Mouse (Mus musculus) erythroblast, embryonic 14.5 days (primary cell): ENCODE data around the gene Lrrc25.

Source experiments
- GATA1 ChIP-seq: IDR thresholded peaks from 2 replicates; pipeline ENCODE4 v1.6.1; 2012; ENCODE audit warnings: low read length, inconsistent platforms, mixed read lengths
- TAL1 ChIP-seq: IDR thresholded peaks from 3 replicates; pipeline ENCODE4 v1.6.1; 2012; ENCODE audit warnings: low read length, inconsistent platforms, mixed read lengths

DNA sequence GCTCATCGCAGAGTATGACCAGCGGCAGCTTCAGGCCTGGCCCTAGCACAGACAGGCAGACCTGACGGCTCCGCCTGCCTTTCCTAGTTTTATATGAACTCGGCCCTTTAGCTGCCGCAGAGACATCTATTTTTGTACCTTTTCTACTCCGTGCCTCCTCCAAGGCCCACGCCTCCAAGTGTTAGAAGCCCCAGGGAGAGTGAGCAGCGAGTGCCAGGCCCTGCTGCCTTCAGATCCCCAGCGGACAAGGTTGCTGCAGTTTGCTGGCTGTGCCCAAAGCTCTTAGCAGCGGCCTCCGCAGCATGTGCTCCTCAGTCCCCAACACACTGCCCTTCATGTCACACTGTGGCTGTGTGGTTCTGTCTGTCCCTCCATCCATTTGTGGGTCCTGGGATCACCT is 24.4 kb upstream of the Lrrc25 start:
- TF ChIP-seq GATA1 (no peak), TAL1 (no peak)
